Mouse (Mus musculus) intestine, embryonic 14.5 days (tissue): ENCODE data around the gene Cmtm2a. TPM values are rescaled to one million over a fixed set of nuclear protein-coding genes. Genes with fewer than 3 reads are reported as not detected.
A peak's percentile ranks its signal among the peaks of the same experiment; 100 is the strongest.
"Not testable (repeated sequence)": the region's sequence is repeated elsewhere in the genome, so short reads cannot be mapped to it uniquely, and the experiment has no call there.

Source experiments
- ATAC-seq: fragments of 200-750 bp; cut with Nextera tagmentation; replicated peaks from 2 replicates; pipeline ENCODE4 v1.8.0; 2017; ENCODE audit warnings: low read depth, moderate number of reproducible peaks, moderate TSS enrichment, moderate library complexity; ENCODE audit not compliant: low FRiP score, low TSS enrichment
- DNase-seq: peaks from one replicate; pipeline ENCODE4 v3.0.0-alpha.2; 2018; ENCODE audit warnings: low spot score
- H3K27ac ChIP-seq: fragments of 300-500 bp; sonication (generic); 2 replicates; pipeline ENCODE4 v1.5.1; 2014; ENCODE audit warnings: low read depth, mild to moderate bottlenecking, control low read depth
- H3K27me3 ChIP-seq: fragments of 300-500 bp; sonication (generic); replicated peaks from 2 replicates; pipeline ENCODE4 v1.6.1; 2014; ENCODE audit warnings: low read length, control low read depth; ENCODE audit not compliant: control insufficient read depth, insufficient read depth
- H3K36me3 ChIP-seq: fragments of 300-500 bp; sonication (generic); 2 replicates; pipeline ENCODE4 v1.6.1; 2014; ENCODE audit warnings: low read length, control low read depth; ENCODE audit not compliant: control insufficient read depth, insufficient read depth
- H3K4me1 ChIP-seq: fragments of 300-500 bp; sonication (generic); replicated peaks from 2 replicates; pipeline ENCODE4 v1.6.1; 2014; ENCODE audit warnings: low read length, control low read depth, mixed read lengths; ENCODE audit not compliant: control insufficient read depth, insufficient read depth
- H3K4me2 ChIP-seq: fragments of 300-500 bp; sonication (generic); 2 replicates; pipeline ENCODE4 v1.6.1; 2014; ENCODE audit warnings: low read length
- H3K4me3 ChIP-seq: fragments of 300-500 bp; sonication (generic); 2 replicates; pipeline ENCODE4 v1.5.1; 2014; ENCODE audit warnings: low read depth, low read length, control low read depth, mixed read lengths
- H3K9ac ChIP-seq: fragments of 300-500 bp; sonication (generic); 2 replicates; pipeline ENCODE4 v1.6.1; 2014; ENCODE audit warnings: mild to moderate bottlenecking, low read length
- H3K9me3 ChIP-seq: fragments of 300-500 bp; sonication (generic); 2 replicates; pipeline ENCODE4 v1.6.1; 2016; ENCODE audit warnings: low read length, control low read depth; ENCODE audit not compliant: control insufficient read depth
- WGBS: fragments of 180-500 bp; shearing (Covaris S2); extraction: QIAGEN DNeasy Blood & Tissue Kit; methylation state at CpG from one replicate; pipeline ENCODE4 v1.1.7; 2014; 5-methylcytosine and 5-hydroxymethylcytosine counted together
- polyA plus RNA-seq: library from polyadenylated mRNA; unstranded; fragments of >200 nt; fragmentation: Nextera tagmentation; extraction: Ambion mirVana; gene quantifications from 2 replicates; pipeline ENCODE4 v1.2.1, GENCODE M21; 2014

The Cmtm2a gene
- polyA plus RNA-seq, 1 experiment from 2014 or later = not detected

- 94% methylated on average over 22 of the region's 22 CpGs for WGBS
- H3K4me2 ChIP-seq, H3K4me3 ChIP-seq, H3K9me3 ChIP-seq, H3K27ac ChIP-seq, H3K27me3 ChIP-seq, ATAC-seq, H3K9ac ChIP-seq, H3K4me1 ChIP-seq, DNase-seq: not testable (repeated sequence)
- peaks cover 23% of the 10 kb centered on the region for H3K36me3 ChIP-seq
These were observed 28.6 kb downstream of the Cmtm2a start for GRCm38 (mm10) chr8:104264271-104264935.

- H3K4me3 ChIP-seq, H3K4me2 ChIP-seq, H3K9me3 ChIP-seq, H3K27ac ChIP-seq, H3K4me1 ChIP-seq, DNase-seq, H3K9ac ChIP-seq, H3K27me3 ChIP-seq, ATAC-seq: not testable (repeated sequence)
- H3K36me3 ChIP-seq = peaks cover 45% of the 10 kb centered on the region
- WGBS = 93% methylated on average over 5 of the region's 5 CpGs
These were observed 31.2 kb downstream of the Cmtm2a start for GRCm38 (mm10) chr8:104261802-104262201.

DNA sequence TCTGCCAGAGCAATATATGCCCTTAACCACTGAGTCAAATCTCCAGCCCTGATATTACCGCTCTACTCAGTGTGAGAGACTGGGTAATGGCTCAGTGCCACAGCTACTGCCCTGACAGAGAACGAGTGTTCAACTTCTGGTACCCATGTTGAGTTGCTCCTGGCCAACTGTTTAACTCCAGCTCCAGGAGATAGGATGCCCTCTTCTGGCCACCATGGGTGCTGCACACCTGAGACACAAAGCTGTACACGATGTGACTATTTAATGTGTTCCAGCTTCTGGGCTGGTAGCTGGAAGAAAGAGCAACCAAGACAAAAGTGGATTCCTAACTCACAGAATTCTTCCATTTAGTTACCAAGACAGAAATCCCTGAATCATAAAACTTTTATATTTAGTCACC, 40.0 kb downstream of the Cmtm2a start:
- no peak for DNase-seq
- Histone ChIP-seq H3K36me3 (peaks cover 8% of the 10 kb centered on the region), H3K9ac (no peak overlapping the region), H3K27ac (no peak overlapping the region), H3K4me1 (peaks cover 11% of the 10 kb centered on the region; the same call in 1 of the 2 replicates), H3K9me3 (0 out of 2 replicates have a peak, but pooled peaks cover under 1% of the 10 kb centered on the region), H3K27me3 (no peaks in the 10 kb centered on the region), H3K4me3 (no peak overlapping the region), H3K4me2 (no peak overlapping the region)
- WGBS = 91% methylated on average over 3 of the region's 3 CpGs
- ATAC-seq = no peak

- Histone ChIP-seq H3K4me2 (peak overlapping the region; percentile 66), H3K4me3 (peak overlapping the region; percentile 75), H3K27ac (peak overlapping the region; percentile 87; the same call in 1 of the 2 replicates), H3K9me3 (no peaks in the 10 kb centered on the region), H3K36me3 (no peaks in the 10 kb centered on the region), H3K9ac (peak overlapping the region; percentile 75), H3K4me1 (peaks cover 21% of the 10 kb centered on the region), H3K27me3 (no peaks in the 10 kb centered on the region)
- DNase-seq = peak; percentile 70
- WGBS = under 1% methylated on average over 7 of the region's 7 CpGs
- peak; percentile 41; the same call in 1 of the 2 replicates for ATAC-seq
These were observed 41.5 kb downstream of the Cmtm2a start for GRCm38 (mm10) chr8:104251461-104251860.

GRCm38 (mm10) chr8:104250439-104251367, 42.3 kb downstream of the Cmtm2a start, which contains the start of gene Cklf:
Cklf (plus strand) TSS chr8:104250861.
- no peaks in the 10 kb centered on the region for H3K9me3 ChIP-seq
- WGBS = 4% methylated on average over 41 of the region's 41 CpGs
- H3K9ac ChIP-seq = peak within 1 kb of the TSS; percentile 75
- DNase-seq (peak; percentile 93), ATAC-seq (peak; percentile 83)
- H3K27me3 ChIP-seq = no peaks in the 10 kb centered on the region
- H3K27ac ChIP-seq = peak within 1 kb of the TSS; percentile 87
- H3K4me2 ChIP-seq = peak within 1 kb of the TSS; percentile 66
- peak within 1 kb of the TSS; percentile 75 for H3K4me3 ChIP-seq
- H3K36me3 ChIP-seq = no peaks in the 10 kb centered on the region
- peaks cover 21% of the 10 kb centered on the region for H3K4me1 ChIP-seq

DNA sequence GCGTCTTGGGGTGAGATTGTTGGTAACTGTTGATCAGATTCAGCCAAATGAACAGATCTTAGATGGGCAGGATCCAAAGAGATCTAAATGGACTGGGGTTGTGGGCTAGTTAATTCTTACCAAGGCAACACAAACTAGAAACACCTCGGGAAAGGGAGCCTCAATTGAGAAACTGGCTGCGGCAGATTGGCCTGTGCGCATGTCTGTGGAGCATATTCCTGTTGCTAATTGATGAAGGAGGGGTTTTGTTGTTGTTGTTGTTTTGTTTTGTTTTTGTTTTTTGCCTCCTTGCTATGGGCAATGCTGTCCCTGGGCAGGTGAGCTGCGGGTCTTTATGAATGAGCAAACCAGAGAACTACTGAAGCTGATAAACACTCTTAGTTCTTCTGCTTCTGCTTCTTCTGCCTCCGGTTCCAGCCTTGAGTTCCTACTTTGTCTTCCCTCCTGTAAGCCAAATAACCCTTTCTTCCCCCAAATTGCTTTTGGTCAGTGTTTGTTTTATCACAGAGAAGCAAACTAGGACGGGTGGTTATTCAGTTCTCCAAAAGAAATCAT, 43.5 kb downstream of the Cmtm2a start:
- H3K27me3 ChIP-seq = no peaks in the 10 kb centered on the region
- H3K36me3 ChIP-seq = peaks cover 9% of the 10 kb centered on the region; the same call in 1 of the 2 replicates
- ATAC-seq (no peak), DNase-seq (no peak)
- peaks cover 21% of the 10 kb centered on the region for H3K4me1 ChIP-seq
- no peaks in the 10 kb centered on the region for H3K9me3 ChIP-seq
- no peak overlapping the region for H3K4me3 ChIP-seq
- no peak overlapping the region for H3K27ac ChIP-seq
- no peak overlapping the region for H3K9ac ChIP-seq
- H3K4me2 ChIP-seq = no peak overlapping the region
- WGBS = 83% methylated on average over 7 of the region's 7 CpGs

- Histone ChIP-seq H3K4me3 (peak within 1 kb of the TSS; percentile 85), H3K27ac (no peak within 1 kb of the TSS), H3K36me3 (peaks cover 11% of the 10 kb centered on the region; the same call in 1 of the 2 replicates), H3K4me2 (peak within 1 kb of the TSS; percentile 82), H3K9ac (peak within 1 kb of the TSS; percentile 73), H3K27me3 (no peaks in the 10 kb centered on the region), H3K9me3 (no peaks in the 10 kb centered on the region), H3K4me1 (peaks cover 21% of the 10 kb centered on the region)
- peak; percentile 80 for ATAC-seq
- DNase-seq = peak; percentile 85
- under 1% methylated on average over 23 of the region's 28 CpGs for WGBS
These were observed 44.7 kb downstream of the Cmtm2a start, which contains the start of gene Tk2 for GRCm38 (mm10) chr8:104248276-104248675. Tk2 (minus strand) TSS chr8:104248558.

DNA sequence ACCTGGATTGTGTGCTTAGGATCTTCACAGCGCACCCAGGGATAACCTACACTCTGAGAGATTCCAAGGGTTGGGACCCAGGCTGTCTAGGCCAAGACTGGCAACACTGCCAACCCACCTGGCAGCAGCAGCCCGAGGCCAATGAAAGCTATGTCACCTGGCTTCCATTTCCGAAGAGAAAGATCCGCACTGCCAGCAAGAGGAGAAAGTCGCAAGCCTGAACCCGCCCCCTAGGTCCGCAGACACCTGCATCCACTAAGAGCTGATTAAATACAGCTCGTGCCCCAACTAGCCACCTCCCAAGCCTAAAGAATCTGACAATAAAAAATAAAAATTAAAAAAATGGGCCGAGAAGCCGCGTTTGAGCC, 45.1 kb downstream of the Cmtm2a start:
- H3K36me3 ChIP-seq = peaks cover 14% of the 10 kb centered on the region; the same call in 1 of the 2 replicates
- ATAC-seq (no peak), DNase-seq (no peak)
- no peaks in the 10 kb centered on the region for H3K27me3 ChIP-seq
- peak overlapping the region; percentile 73 for H3K9ac ChIP-seq
- H3K9me3 ChIP-seq = no peaks in the 10 kb centered on the region
- peaks cover 21% of the 10 kb centered on the region for H3K4me1 ChIP-seq
- WGBS = 4% methylated on average over 11 of the region's 11 CpGs
- H3K4me3 ChIP-seq = peak overlapping the region; percentile 85
- no peak overlapping the region for H3K27ac ChIP-seq
- H3K4me2 ChIP-seq = peak overlapping the region; percentile 82
